Mouse (Mus musculus) ES-Bruce4 (cell line): ENCODE data around the gene Ppfia2.

ENCODE experiments used
- CTCF ChIP-seq: IDR thresholded peaks from one replicate; pipeline ENCODE4 v1.8.1; 2011; ENCODE audit warnings: low read depth, low read length
- EP300 ChIP-seq: IDR thresholded peaks from 2 replicates; pipeline ENCODE4 v1.6.1; 2011; ENCODE audit warnings: low read depth, low read length; ENCODE audit not compliant: insufficient read depth
- POLR2A ChIP-seq: IDR thresholded peaks from one replicate; pipeline ENCODE4 v1.8.1; 2011; ENCODE audit warnings: low read length; ENCODE audit not compliant: insufficient read depth

GRCm38 (mm10) chr10:106633898-106634297, 163.8 kb downstream of the Ppfia2 start:
- TF ChIP-seq EP300 (no peak), POLR2A (no peak), CTCF (no peak)
